Mouse (Mus musculus) hindbrain, embryonic 14.5 days (tissue): ENCODE measurements around the gene Saal1. TPM values are rescaled to one million over a fixed set of nuclear protein-coding genes. Genes with fewer than 3 reads are reported as not detected.

Source experiments
- ATAC-seq: fragments of 200-750 bp; cut with Nextera tagmentation; 2 replicates; pipeline ENCODE4 v1.8.0; 2017; ENCODE audit warnings: moderate number of reproducible peaks, mild to moderate bottlenecking, moderate TSS enrichment, moderate library complexity; ENCODE audit not compliant: low FRiP score
- DNase-seq: peaks from one replicate; pipeline ENCODE4 v3.0.0-alpha.2; 2015; ENCODE audit warnings: low spot score
- H3K27ac ChIP-seq: fragments of 300-500 bp; sonication (generic); 2 replicates; pipeline ENCODE4 v1.5.1; 2014; ENCODE audit warnings: mild to moderate bottlenecking, moderate library complexity
- H3K27me3 ChIP-seq: fragments of 300-500 bp; sonication (generic); 2 replicates; pipeline ENCODE4 v1.6.1; 2014; ENCODE audit warnings: mild to moderate bottlenecking, low read length, mixed read lengths; ENCODE audit not compliant: control insufficient read depth, insufficient read depth
- H3K36me3 ChIP-seq: fragments of 300-500 bp; sonication (generic); replicated peaks from 2 replicates; pipeline ENCODE4 v1.6.1; 2014; ENCODE audit not compliant: control insufficient read depth, insufficient read depth
- H3K4me1 ChIP-seq: fragments of 300-500 bp; sonication (generic); replicated peaks from 2 replicates; pipeline ENCODE4 v1.6.1; 2014; ENCODE audit warnings: antibody characterized with exemption, low read length, mixed read lengths; ENCODE audit not compliant: control insufficient read depth, insufficient read depth
- H3K4me2 ChIP-seq: fragments of 300-500 bp; sonication (generic); replicated peaks from 2 replicates; pipeline ENCODE4 v1.6.1; 2014; ENCODE audit warnings: mild to moderate bottlenecking, moderate library complexity
- H3K4me3 ChIP-seq: fragments of 300-500 bp; sonication (generic); replicated peaks from 2 replicates; pipeline ENCODE4 v1.5.1; 2014; ENCODE audit warnings: mild to moderate bottlenecking, low read length
- H3K9ac ChIP-seq: fragments of 300-500 bp; sonication (generic); 2 replicates; pipeline ENCODE4 v1.6.1; 2014
- H3K9me3 ChIP-seq: fragments of 300-500 bp; sonication (generic); 2 replicates; pipeline ENCODE4 v1.6.1; 2016; ENCODE audit warnings: low read length; ENCODE audit not compliant: control insufficient read depth
- WGBS: fragments of 180-500 bp; shearing (Covaris S2); extraction: QIAGEN DNeasy Blood & Tissue Kit; methylation state at CpG from one replicate; pipeline ENCODE4 v1.1.7; 2014; 5-methylcytosine and 5-hydroxymethylcytosine counted together
- polyA plus RNA-seq: library from polyadenylated mRNA; unstranded; fragments of >200 nt; fragmentation: Nextera tagmentation; extraction: Ambion mirVana; gene quantifications from 2 replicates; pipeline ENCODE4 v1.2.1, GENCODE M21; 2014

Gene Saal1
- polyA plus RNA-seq, 1 experiment from 2014 or later, result 16.8 TPM

GRCm38 (mm10) chr7:46732458-46732857, 22.0 kb upstream of the Saal1 start, which contains the start of gene Saa4:
TSS of gene Saa4 (minus strand) at chr7:46732603.
- WGBS, result 84% methylated on average over 4 of the region's 4 CpGs
- DNase-seq, result no peak
- Histone ChIP-seq H3K36me3 (no peaks in the 10 kb centered on the region), H3K4me3 (no peak within 1 kb of the TSS), H3K27me3 (no peaks in the 10 kb centered on the region), H3K4me2 (no peak within 1 kb of the TSS), H3K9ac (no peak within 1 kb of the TSS), H3K27ac (no peak within 1 kb of the TSS), H3K4me1 (no peaks in the 10 kb centered on the region), H3K9me3 (no peaks in the 10 kb centered on the region)
- no peak for ATAC-seq

DNA sequence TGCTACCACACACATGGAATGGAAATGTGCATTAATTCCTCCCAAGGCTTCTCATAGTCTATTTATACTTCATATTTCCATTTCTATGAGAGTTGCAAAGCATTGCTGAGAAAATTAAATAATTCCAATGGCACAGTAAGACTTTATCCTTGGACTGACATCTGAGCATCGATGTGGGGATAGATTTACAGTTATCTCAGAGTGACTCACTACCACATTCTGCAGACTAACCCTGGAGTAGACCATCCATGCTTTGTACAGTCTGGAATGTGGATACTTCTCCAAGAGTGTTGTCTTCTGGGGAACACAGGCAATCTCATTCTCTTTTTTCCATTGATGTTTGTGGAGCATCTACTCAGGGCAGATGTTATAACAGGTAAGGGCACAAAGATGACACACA, 17.1 kb upstream of the Saal1 start:
- Histone ChIP-seq H3K4me2 (no peak overlapping the region), H3K4me1 (no peaks in the 10 kb centered on the region), H3K36me3 (no peaks in the 10 kb centered on the region), H3K27me3 (no peaks in the 10 kb centered on the region), H3K27ac (no peak overlapping the region), H3K9ac (no peak overlapping the region), H3K4me3 (no peak overlapping the region), H3K9me3 (no peaks in the 10 kb centered on the region)
- DNase-seq, result no peak
- WGBS, result 90% methylated on average over 1 of the region's 1 CpGs
- ATAC-seq, result no peak

DNA sequence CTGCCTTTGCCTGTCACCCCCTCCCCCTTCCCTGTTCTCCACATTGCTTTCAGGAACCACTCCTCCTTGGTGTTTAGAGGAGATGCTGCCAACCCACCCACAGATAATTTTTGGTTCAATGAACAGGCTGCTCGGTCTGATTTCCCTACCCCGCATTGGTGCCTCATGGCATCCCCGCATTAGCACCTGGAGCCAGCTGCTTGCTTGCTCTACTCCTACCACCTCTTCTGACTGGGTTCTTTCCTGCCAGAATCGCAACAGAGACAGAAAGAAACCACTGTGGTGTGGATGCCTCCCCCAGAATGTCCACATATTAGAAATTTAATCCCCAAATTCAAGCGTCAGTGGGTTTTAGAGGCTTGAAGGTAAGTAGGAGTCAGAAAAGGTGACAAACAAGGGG, 13.9 kb upstream of the Saal1 start:
- ATAC-seq (no peak), DNase-seq (no peak)
- Histone ChIP-seq H3K36me3 (no peaks in the 10 kb centered on the region), H3K27me3 (no peaks in the 10 kb centered on the region), H3K9ac (no peak overlapping the region), H3K4me1 (no peaks in the 10 kb centered on the region), H3K27ac (no peak overlapping the region), H3K4me3 (no peak overlapping the region), H3K9me3 (no peaks in the 10 kb centered on the region), H3K4me2 (no peak overlapping the region)
- 71% methylated on average over 5 of the region's 5 CpGs for WGBS

DNA sequence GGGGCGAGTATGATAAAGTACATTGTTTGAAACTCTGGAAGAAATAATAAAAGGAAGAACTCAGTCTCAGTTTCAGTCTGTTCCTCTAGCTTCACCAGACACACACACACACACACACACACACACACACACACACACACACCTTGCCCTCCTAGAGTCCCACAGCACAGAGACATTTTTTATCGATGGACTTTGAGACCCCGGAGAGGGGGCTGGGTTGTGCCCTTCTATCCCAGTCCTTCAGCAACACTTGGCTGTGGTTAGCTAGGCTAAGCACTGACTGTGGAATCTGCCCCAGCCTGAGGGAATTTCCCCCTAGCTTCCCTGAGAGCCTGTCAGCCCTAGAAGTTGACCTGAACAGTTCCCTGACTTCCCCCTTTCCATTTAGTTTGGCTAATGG, 13.4 kb upstream of the Saal1 start:
- H3K27ac ChIP-seq, result no peak overlapping the region

DNA sequence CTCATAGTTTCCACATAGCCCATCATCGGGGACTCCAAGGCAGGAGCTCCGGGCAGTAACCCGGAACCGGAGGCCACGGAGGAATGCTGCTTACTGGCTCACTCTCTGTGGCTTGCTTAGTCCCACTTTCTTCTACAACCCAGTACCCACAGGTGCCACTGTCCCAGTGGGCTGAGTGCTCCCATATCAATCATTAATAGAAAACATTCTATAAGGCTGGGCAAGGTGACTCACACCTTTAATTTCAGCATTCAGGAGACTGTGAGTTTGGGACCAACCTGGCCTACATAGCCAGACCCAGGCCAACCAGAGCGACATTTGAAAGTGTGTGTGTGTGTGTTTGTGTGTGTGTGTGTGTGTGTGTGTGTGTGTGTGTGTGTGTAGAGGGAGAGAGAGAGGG, 12.9 kb upstream of the Saal1 start:
- Histone ChIP-seq H3K27me3 (no peaks in the 10 kb centered on the region), H3K4me3 (no peak overlapping the region), H3K27ac (no peak overlapping the region), H3K4me2 (no peak overlapping the region), H3K36me3 (no peaks in the 10 kb centered on the region), H3K4me1 (no peaks in the 10 kb centered on the region), H3K9ac (no peak overlapping the region), H3K9me3 (no peaks in the 10 kb centered on the region)
- no peak for ATAC-seq
- no peak for DNase-seq
- WGBS, result 98% methylated on average over 6 of the region's 6 CpGs

More for the DNA sequence above, 13.4 kb upstream of the Saal1 start:
- no peak overlapping the region for H3K4me3 ChIP-seq
- no peaks in the 10 kb centered on the region for H3K9me3 ChIP-seq
- H3K9ac ChIP-seq, result no peak overlapping the region
- H3K4me2 ChIP-seq, result no peak overlapping the region
- WGBS, result 90% methylated on average over 3 of the region's 3 CpGs
- ATAC-seq, result no peak
- no peaks in the 10 kb centered on the region for H3K36me3 ChIP-seq
- DNase-seq, result no peak
- H3K27me3 ChIP-seq, result no peaks in the 10 kb centered on the region
- H3K4me1 ChIP-seq, result no peaks in the 10 kb centered on the region

- Histone ChIP-seq H3K4me3 (no peak overlapping the region), H3K9me3 (no peaks in the 10 kb centered on the region), H3K27me3 (no peaks in the 10 kb centered on the region), H3K4me2 (no peak overlapping the region), H3K9ac (no peak overlapping the region), H3K27ac (no peak overlapping the region), H3K4me1 (no peaks in the 10 kb centered on the region), H3K36me3 (no peaks in the 10 kb centered on the region)
- ATAC-seq (no peak), DNase-seq (no peak)
- 81% methylated on average over 9 of the region's 9 CpGs for WGBS
Observed at GRCm38 (mm10) chr7:46720460-46720859, 10.0 kb upstream of the Saal1 start.

DNA sequence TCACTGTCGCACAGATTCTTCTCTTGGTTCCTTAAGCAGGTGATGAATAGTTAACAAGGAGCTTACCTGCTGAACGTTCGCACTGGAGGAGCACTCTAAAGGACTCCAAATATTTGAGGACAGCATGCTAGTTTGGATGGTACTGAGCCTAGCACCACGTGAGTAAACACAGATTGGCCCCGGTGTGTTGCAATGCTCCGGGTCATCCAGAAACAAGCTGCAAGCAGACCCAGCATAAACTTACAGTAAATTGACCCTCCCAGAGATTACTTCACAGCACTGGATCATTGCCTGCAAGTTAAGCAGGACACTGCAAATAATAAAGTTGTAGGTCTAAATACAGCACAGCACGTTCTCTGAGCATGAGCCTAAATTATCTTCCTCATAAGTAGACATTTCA, 9.0 kb upstream of the Saal1 start:
- no peaks in the 10 kb centered on the region for H3K9me3 ChIP-seq
- ATAC-seq (no peak), DNase-seq (no peak)
- no peaks in the 10 kb centered on the region for H3K27me3 ChIP-seq
- no peak overlapping the region for H3K4me2 ChIP-seq
- H3K4me1 ChIP-seq, result no peaks in the 10 kb centered on the region
- H3K4me3 ChIP-seq, result no peak overlapping the region
- H3K36me3 ChIP-seq, result no peaks in the 10 kb centered on the region
- H3K9ac ChIP-seq, result no peak overlapping the region
- WGBS, result 85% methylated on average over 7 of the region's 7 CpGs
- H3K27ac ChIP-seq, result no peak overlapping the region

DNA sequence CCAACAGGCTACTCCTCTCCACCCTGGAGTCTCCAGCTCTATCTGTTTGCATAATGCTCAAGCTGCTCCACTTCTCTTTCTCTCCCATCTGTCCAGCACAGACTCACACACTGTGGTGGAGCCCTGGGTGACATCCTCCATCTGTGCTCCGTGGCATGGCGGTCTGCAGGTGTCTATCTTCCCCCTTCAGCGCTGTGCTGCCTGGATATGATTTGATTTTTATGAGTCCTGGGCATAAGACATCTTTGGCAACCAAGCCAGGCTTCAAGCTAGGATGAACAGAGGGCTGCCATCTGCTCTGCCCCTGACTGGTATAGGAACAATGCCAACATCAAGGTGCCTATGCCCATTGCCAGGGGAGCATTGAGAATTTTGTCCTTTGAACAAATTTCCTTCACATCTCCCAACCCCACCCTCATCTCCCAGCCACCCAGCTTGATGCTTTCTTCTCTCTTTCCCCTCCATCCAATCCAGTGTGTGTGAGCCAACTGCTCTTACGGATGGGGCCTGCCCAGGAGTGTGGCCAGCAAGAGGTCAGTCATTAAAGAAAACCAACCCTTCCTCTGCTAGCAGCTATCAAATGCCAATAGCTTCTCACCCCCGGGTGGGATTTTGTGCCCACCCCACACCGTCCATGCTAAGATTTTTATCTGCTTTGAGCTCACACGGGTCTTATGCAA, 8.3 kb upstream of the Saal1 start:
- Histone ChIP-seq H3K27ac (no peak overlapping the region), H3K36me3 (no peaks in the 10 kb centered on the region), H3K9me3 (no peaks in the 10 kb centered on the region), H3K4me2 (no peak overlapping the region), H3K9ac (no peak overlapping the region), H3K27me3 (no peaks in the 10 kb centered on the region), H3K4me3 (no peak overlapping the region), H3K4me1 (no peaks in the 10 kb centered on the region)
- 83% methylated on average over 7 of the region's 7 CpGs for WGBS
- DNase-seq (no peak), ATAC-seq (peak; percentile 62; the same call in 1 of the 2 replicates)

- Histone ChIP-seq H3K9me3 (no peaks in the 10 kb centered on the region), H3K9ac (no peak overlapping the region), H3K36me3 (no peaks in the 10 kb centered on the region), H3K4me2 (no peak overlapping the region), H3K4me3 (no peak overlapping the region), H3K27me3 (no peaks in the 10 kb centered on the region), H3K27ac (no peak overlapping the region), H3K4me1 (no peaks in the 10 kb centered on the region)
- WGBS, result 67% methylated on average over 5 of the region's 5 CpGs
- DNase-seq, result no peak
- no peak for ATAC-seq
Observed at GRCm38 (mm10) chr7:46716897-46717296, 6.4 kb upstream of the Saal1 start.

DNA sequence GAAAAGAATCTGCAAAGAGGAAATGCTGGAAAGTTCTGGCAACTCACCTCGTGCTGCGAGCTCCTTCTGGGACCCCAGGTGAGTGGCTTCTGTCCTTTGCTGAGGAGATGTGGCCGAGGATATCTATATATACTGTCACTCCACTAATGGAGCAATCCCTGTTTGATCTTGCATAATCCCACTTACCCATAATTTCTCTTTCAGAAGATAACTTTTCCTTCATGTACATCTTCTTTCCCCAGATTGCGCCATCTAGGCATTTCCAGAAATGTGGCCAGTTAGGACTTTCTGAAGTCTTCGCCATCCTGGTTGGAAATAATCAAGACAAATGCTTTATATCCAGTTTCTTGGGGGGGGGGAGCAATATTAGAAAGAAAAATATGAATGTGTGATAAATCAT, 5.1 kb upstream of the Saal1 start, which contains the start of gene Saa3:
Saa3 (minus strand) TSS at position 101 of the 400 bp plus-strand sequence.
- H3K4me3 ChIP-seq, result no peak within 1 kb of the TSS

More for the DNA sequence above, 5.1 kb upstream of the Saal1 start, which contains the start of gene Saa3:
- H3K27ac ChIP-seq, result no peak within 1 kb of the TSS
- no peak within 1 kb of the TSS for H3K4me2 ChIP-seq
- WGBS, result 93% methylated on average over 5 of the region's 5 CpGs
- no peaks in the 10 kb centered on the region for H3K9me3 ChIP-seq
- H3K36me3 ChIP-seq, result no peaks in the 10 kb centered on the region
- ATAC-seq (no peak), DNase-seq (no peak)
- H3K4me1 ChIP-seq, result no peaks in the 10 kb centered on the region
- H3K27me3 ChIP-seq, result no peaks in the 10 kb centered on the region
- H3K9ac ChIP-seq, result no peak within 1 kb of the TSS
